Mouse (Mus musculus): ENCODE data around the gene Tmem201. TPM values are rescaled to one million over a fixed set of nuclear protein-coding genes. Genes with fewer than 3 reads are reported as not detected.

Gene Tmem201
- polyA plus RNA-seq, 1 experiment from 2014 or later = 26.0 TPM

DNA sequence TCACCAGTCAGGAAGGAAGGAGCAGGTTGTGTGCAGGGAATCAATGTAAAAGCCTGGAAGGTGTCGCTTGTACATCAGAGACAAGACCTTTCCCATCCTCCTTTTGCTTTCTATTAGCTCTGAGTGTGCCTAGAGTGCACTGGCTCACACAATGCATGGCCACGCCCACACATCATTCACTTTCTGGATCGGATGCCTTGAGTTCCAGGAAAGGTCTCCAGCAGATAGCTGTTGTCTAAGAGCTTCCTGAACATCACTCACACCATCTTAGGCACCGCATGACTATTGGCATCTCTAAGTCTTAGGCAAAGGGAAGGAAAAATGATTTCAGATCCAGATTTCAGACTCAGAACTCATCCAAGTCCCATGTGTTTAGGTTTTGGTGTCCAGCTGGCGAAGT, 1.6 kb upstream of the Tmem201 start:
- Histone ChIP-seq H3K9ac (ENCODE audit: low read length) (no peak overlapping the region), H3K27ac (ENCODE audit: low read depth, low read length) (no peak overlapping the region), H3K4me3 (ENCODE audit: low read depth, low read length) (no peak overlapping the region), H3K36me3 (ENCODE audit: control insufficient read depth, insufficient read depth, low read length) (peaks cover 10% of the 10 kb centered on the region), H3K4me1 (ENCODE audit: control insufficient read depth, insufficient read depth, low read length) (peaks cover 22% of the 10 kb centered on the region), H3K27me3 (ENCODE audit: control insufficient read depth, insufficient read depth, low read length) (no peaks in the 10 kb centered on the region), H3K9me3 (ENCODE audit: control insufficient read depth, low read length) (no peaks in the 10 kb centered on the region), H3K4me2 (ENCODE audit: low read depth) (no peak overlapping the region)
- 73% methylated on average over 5 of the region's 5 CpGs for WGBS
- ATAC-seq (ENCODE audit: insufficient read depth, low FRiP score, low TSS enrichment) (no peak), DNase-seq (ENCODE audit: low spot score) (no peak)

DNA sequence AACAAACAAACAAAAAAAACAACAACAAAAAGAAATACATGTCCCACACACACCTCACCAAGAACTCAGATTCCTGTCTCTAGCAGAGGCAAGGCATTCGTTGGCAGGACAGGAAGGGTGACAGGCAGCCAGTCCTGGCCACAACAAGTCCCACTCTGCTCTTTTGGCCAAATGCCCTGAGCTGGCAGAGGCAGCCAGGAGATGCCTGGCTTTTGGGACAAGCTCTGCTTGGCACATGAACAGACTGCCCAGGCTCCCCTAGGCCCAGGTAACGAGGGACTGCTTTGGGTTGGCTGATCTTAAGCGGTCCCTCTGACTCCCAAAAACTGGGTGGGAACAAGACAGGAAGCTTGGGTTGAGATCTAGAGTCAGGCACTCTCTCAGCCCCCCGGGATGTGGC, 1.3 kb downstream of the Tmem201 start:
- no peaks in the 10 kb centered on the region for H3K27me3 ChIP-seq (ENCODE audit: control insufficient read depth, insufficient read depth, low read length)
- no peak for ATAC-seq (ENCODE audit: insufficient read depth, low FRiP score, low TSS enrichment)
- H3K4me3 ChIP-seq (ENCODE audit: low read depth, low read length) = peak overlapping the region; percentile 88
- H3K4me2 ChIP-seq (ENCODE audit: low read depth) = peak overlapping the region; percentile 69
- H3K9me3 ChIP-seq (ENCODE audit: control insufficient read depth, low read length) = no peaks in the 10 kb centered on the region
- peaks cover 38% of the 10 kb centered on the region for H3K4me1 ChIP-seq (ENCODE audit: control insufficient read depth, insufficient read depth, low read length)
- peak overlapping the region; percentile 91 for H3K9ac ChIP-seq (ENCODE audit: low read length)
- no peak for DNase-seq (ENCODE audit: low spot score)
- no peak overlapping the region for H3K27ac ChIP-seq (ENCODE audit: low read depth, low read length)
- H3K36me3 ChIP-seq (ENCODE audit: control insufficient read depth, insufficient read depth, low read length) = peaks cover 6% of the 10 kb centered on the region
- WGBS = 61% methylated on average over 4 of the region's 4 CpGs

DNA sequence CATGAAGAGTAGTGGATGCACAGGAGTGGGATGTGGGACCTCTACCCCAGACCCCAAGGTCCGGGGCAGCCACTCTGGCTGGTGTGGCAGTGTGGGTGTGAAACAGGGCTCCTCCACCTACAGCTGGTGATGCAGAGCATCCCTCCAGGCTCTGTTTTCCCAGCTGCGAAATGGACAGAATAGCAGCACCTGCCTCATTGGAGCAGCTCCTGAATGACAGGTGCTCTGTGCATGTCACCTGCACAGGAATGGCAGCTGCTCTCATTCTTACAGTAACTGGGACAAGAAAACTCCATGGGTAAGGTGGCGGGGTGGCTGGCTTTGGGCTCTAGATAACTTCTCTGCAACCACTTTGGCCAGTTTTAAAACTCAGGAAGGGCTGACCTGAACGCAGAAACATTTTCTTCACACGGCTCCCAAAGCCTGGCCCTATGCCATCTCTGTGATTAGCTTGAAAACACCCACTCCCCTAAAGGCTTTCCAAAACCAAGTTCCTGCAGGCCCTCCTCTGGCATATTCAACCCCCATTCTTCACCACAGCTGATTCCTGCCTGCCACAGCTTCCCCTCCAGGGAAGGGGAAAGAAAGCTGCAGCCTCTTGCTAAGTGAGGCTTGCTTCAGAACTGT, 2.1 kb downstream of the Tmem201 start:
- Histone ChIP-seq H3K27ac (ENCODE audit: low read depth, low read length) (no peak overlapping the region), H3K9ac (ENCODE audit: low read length) (no peak overlapping the region; the same call in 1 of the 2 replicates), H3K4me2 (ENCODE audit: low read depth) (peak overlapping the region; percentile 69; the same call in 1 of the 2 replicates), H3K4me1 (ENCODE audit: control insufficient read depth, insufficient read depth, low read length) (peaks cover 38% of the 10 kb centered on the region), H3K4me3 (ENCODE audit: low read depth, low read length) (no peak overlapping the region), H3K9me3 (ENCODE audit: control insufficient read depth, low read length) (no peaks in the 10 kb centered on the region), H3K36me3 (ENCODE audit: control insufficient read depth, insufficient read depth, low read length) (peaks cover 6% of the 10 kb centered on the region), H3K27me3 (ENCODE audit: control insufficient read depth, insufficient read depth, low read length) (no peaks in the 10 kb centered on the region)
- WGBS = 93% methylated on average over 5 of the region's 5 CpGs
- no peak for DNase-seq (ENCODE audit: low spot score)
- no peak for ATAC-seq (ENCODE audit: insufficient read depth, low FRiP score, low TSS enrichment)

DNA sequence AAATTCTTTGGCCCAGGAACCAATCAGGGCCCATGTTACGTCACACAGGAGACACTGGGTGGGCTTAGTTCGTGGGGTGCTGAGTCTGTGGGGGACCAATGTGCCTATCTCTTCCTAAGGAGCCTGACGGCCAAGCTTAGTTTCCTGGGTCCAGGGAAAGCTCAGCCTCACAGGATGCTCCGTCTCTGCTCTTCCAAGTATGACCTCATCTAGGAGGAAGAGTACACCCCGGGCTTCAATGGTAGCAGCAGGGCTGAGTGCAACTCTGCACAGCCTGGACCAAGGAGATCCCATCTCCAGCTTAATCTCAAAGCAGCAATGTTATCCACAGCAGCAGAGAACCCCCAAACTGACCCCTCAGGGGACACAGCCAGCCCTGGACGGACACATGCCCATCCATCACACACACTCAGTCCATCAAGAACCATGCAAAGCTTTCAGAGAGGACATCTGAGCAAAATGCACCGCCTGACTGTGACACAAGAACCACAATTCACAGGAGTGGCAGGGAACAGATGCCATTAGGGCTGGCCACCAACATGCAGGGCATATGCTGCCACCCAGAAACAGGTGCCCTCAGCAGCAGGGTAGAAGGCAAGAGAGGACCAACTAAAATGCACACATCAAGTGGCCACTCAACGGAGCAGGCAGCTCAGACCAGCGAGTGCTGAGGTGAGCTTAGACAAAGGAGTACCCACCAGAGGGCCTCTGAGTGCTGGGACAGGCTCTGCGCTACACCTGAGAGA, 2.9 kb downstream of the Tmem201 start:
- Histone ChIP-seq H3K36me3 (ENCODE audit: control insufficient read depth, insufficient read depth, low read length) (peaks cover 9% of the 10 kb centered on the region), H3K4me1 (ENCODE audit: control insufficient read depth, insufficient read depth, low read length) (peaks cover 38% of the 10 kb centered on the region), H3K27me3 (ENCODE audit: control insufficient read depth, insufficient read depth, low read length) (no peaks in the 10 kb centered on the region), H3K9ac (ENCODE audit: low read length) (no peak overlapping the region), H3K4me2 (ENCODE audit: low read depth) (no peak overlapping the region), H3K27ac (ENCODE audit: low read depth, low read length) (no peak overlapping the region), H3K9me3 (ENCODE audit: control insufficient read depth, low read length) (no peaks in the 10 kb centered on the region), H3K4me3 (ENCODE audit: low read depth, low read length) (no peak overlapping the region)
- 82% methylated on average over 10 of the region's 10 CpGs for WGBS
- ATAC-seq (ENCODE audit: insufficient read depth, low FRiP score, low TSS enrichment) (no peak), DNase-seq (ENCODE audit: low spot score) (no peak)

DNA sequence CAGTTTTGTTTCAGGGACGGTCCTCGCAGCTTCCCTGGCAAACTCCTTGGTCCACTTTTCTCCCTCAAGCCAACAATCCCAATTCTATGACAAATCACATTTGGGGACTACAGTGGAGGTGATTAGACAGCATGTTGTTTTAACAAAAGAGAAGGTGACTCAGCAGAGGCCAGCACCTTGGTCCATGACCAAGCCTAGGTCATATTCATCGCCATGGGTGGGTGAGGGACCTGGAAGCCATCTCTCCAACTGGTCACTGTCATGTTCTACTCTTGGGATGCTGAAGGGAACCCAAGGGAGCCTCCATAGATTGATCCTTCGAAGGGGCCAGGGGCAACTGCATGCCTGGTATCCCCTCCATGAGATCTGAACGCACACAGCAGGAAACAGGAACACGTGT, 3.6 kb downstream of the Tmem201 start:
- WGBS = 85% methylated on average over 6 of the region's 6 CpGs
- Histone ChIP-seq H3K36me3 (ENCODE audit: control insufficient read depth, insufficient read depth, low read length) (peaks cover 14% of the 10 kb centered on the region), H3K27me3 (ENCODE audit: control insufficient read depth, insufficient read depth, low read length) (no peaks in the 10 kb centered on the region), H3K27ac (ENCODE audit: low read depth, low read length) (no peak overlapping the region), H3K9ac (ENCODE audit: low read length) (no peak overlapping the region), H3K4me2 (ENCODE audit: low read depth) (no peak overlapping the region), H3K9me3 (ENCODE audit: control insufficient read depth, low read length) (no peaks in the 10 kb centered on the region), H3K4me1 (ENCODE audit: control insufficient read depth, insufficient read depth, low read length) (peaks cover 38% of the 10 kb centered on the region), H3K4me3 (ENCODE audit: low read depth, low read length) (no peak overlapping the region)
- no peak for ATAC-seq (ENCODE audit: insufficient read depth, low FRiP score, low TSS enrichment)
- DNase-seq (ENCODE audit: low spot score) = no peak

DNA sequence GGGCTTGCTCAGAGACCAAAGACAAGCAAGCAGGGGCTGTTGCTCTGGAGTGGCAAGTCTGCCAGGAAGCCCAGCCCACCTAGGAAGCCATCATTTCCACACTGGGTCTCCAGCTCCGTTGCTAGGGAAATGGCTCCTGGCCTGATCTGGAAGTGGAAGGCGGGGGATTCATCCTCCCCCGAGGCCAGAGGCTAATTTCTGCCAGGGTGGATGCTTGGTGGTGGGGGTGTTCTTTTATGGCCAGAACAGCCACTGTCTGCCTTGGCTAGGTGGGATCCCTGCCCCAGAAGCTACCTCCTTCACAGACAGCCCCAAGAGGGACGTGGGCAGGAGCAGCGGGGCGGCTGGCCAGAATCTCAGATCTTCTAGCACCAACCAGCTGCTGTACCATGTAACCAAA, 4.1 kb downstream of the Tmem201 start:
- peaks cover 17% of the 10 kb centered on the region for H3K36me3 ChIP-seq (ENCODE audit: control insufficient read depth, insufficient read depth, low read length)
- H3K9me3 ChIP-seq (ENCODE audit: control insufficient read depth, low read length) = no peaks in the 10 kb centered on the region
- DNase-seq (ENCODE audit: low spot score) = no peak
- H3K27ac ChIP-seq (ENCODE audit: low read depth, low read length) = 0 out of 2 replicates have a peak overlapping the region, but pooled peaks have one; percentile 8
- peaks cover 38% of the 10 kb centered on the region for H3K4me1 ChIP-seq (ENCODE audit: control insufficient read depth, insufficient read depth, low read length)
- H3K4me2 ChIP-seq (ENCODE audit: low read depth) = no peak overlapping the region
- ATAC-seq (ENCODE audit: insufficient read depth, low FRiP score, low TSS enrichment) = no peak
- no peak overlapping the region for H3K4me3 ChIP-seq (ENCODE audit: low read depth, low read length)
- WGBS = 50% methylated on average over 6 of the region's 6 CpGs
- H3K27me3 ChIP-seq (ENCODE audit: control insufficient read depth, insufficient read depth, low read length) = no peaks in the 10 kb centered on the region
- H3K9ac ChIP-seq (ENCODE audit: low read length) = peak overlapping the region; percentile 18; the same call in 1 of the 2 replicates

DNA sequence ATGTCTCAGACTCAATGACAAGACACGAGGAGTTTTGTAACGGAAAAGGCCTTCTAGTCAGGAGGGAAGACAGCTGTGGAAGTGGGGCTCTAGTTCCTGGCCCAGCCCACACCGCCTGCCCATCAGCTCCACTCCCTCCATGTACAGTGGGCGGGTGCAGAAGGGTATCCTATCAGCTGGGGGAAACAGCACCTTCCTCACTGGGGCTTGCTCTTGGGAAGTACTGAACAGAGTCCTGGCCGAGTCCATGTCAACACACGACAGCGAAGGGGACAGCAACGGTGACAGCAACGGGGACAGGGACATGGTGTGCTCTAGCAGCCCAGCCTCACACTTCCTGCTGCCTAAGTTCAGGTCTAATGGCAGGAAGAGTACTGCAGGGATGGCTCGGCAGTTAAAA, 5.0 kb downstream of the Tmem201 start:
- H3K4me2 ChIP-seq (ENCODE audit: low read depth) = no peak overlapping the region
- H3K4me3 ChIP-seq (ENCODE audit: low read depth, low read length) = no peak overlapping the region
- DNase-seq (ENCODE audit: low spot score) (no peak), ATAC-seq (ENCODE audit: insufficient read depth, low FRiP score, low TSS enrichment) (no peak)
- H3K9ac ChIP-seq (ENCODE audit: low read length) = no peak overlapping the region
- H3K27me3 ChIP-seq (ENCODE audit: control insufficient read depth, insufficient read depth, low read length) = no peaks in the 10 kb centered on the region
- peaks cover 38% of the 10 kb centered on the region for H3K4me1 ChIP-seq (ENCODE audit: control insufficient read depth, insufficient read depth, low read length)
- no peaks in the 10 kb centered on the region for H3K9me3 ChIP-seq (ENCODE audit: control insufficient read depth, low read length)
- no peak overlapping the region for H3K27ac ChIP-seq (ENCODE audit: low read depth, low read length)
- H3K36me3 ChIP-seq (ENCODE audit: control insufficient read depth, insufficient read depth, low read length) = peaks cover 20% of the 10 kb centered on the region
- WGBS = 78% methylated on average over 10 of the region's 10 CpGs

DNA sequence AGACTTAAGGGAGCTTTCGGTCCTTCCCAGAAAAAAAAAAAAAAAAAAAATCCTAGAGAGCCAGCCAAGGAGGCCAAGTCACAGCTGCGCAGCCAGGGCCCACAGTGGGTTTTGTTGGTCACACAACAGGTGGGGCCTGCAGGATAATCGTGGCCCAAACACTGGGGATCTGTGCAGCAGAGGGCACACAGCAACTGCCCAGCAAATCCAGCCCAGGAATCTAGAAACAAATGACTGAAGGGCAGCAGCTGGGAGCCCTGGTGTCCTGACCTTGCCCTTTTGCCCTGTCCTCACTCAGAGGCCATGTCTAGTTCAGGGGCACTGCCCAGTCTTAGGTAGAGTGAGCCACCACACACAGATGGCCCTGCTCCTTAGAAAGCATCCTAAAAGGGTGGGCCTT, 5.5 kb downstream of the Tmem201 start:
- Histone ChIP-seq H3K27me3 (ENCODE audit: control insufficient read depth, insufficient read depth, low read length) (no peaks in the 10 kb centered on the region), H3K9ac (ENCODE audit: low read length) (no peak overlapping the region), H3K4me2 (ENCODE audit: low read depth) (no peak overlapping the region), H3K9me3 (ENCODE audit: control insufficient read depth, low read length) (no peaks in the 10 kb centered on the region), H3K4me1 (ENCODE audit: control insufficient read depth, insufficient read depth, low read length) (peaks cover 38% of the 10 kb centered on the region), H3K4me3 (ENCODE audit: low read depth, low read length) (no peak overlapping the region), H3K27ac (ENCODE audit: low read depth, low read length) (no peak overlapping the region), H3K36me3 (ENCODE audit: control insufficient read depth, insufficient read depth, low read length) (peaks cover 24% of the 10 kb centered on the region)
- no peak for ATAC-seq (ENCODE audit: insufficient read depth, low FRiP score, low TSS enrichment)
- WGBS = 97% methylated on average over 3 of the region's 3 CpGs
- no peak for DNase-seq (ENCODE audit: low spot score)

DNA sequence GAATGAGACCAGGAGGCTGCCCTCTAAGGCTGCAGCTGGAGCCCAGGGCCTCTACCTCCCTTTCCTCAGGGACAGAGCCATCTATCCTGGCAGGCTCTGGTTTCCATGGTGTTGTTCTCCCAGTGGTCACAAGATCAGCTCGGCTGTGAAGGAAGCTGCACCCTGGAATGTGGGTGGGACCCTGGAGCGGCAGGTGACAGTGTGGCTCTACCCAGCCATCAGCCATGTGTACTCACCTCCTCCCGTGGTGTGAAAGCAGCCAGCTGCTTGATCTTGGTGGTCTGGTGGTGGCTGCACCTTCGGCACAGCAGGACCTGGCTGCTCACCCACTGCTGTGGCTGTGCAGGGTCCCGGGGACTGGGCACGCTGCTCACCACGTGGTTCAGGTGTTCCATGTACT, 7.0 kb downstream of the Tmem201 start:
- Histone ChIP-seq H3K4me3 (ENCODE audit: low read depth, low read length) (no peak overlapping the region), H3K4me1 (ENCODE audit: control insufficient read depth, insufficient read depth, low read length) (peaks cover 27% of the 10 kb centered on the region), H3K27ac (ENCODE audit: low read depth, low read length) (no peak overlapping the region), H3K9me3 (ENCODE audit: control insufficient read depth, low read length) (no peaks in the 10 kb centered on the region), H3K27me3 (ENCODE audit: control insufficient read depth, insufficient read depth, low read length) (no peaks in the 10 kb centered on the region), H3K4me2 (ENCODE audit: low read depth) (no peak overlapping the region), H3K36me3 (ENCODE audit: control insufficient read depth, insufficient read depth, low read length) (peaks cover 37% of the 10 kb centered on the region), H3K9ac (ENCODE audit: low read length) (no peak overlapping the region)
- ATAC-seq (ENCODE audit: insufficient read depth, low FRiP score, low TSS enrichment) (no peak), DNase-seq (ENCODE audit: low spot score) (no peak)
- 85% methylated on average over 7 of the region's 7 CpGs for WGBS
